Mouse (Mus musculus) testis, adult 2 months (tissue): ENCODE measurements around the gene Strn4.

Experiments used
- CTCF ChIP-seq: fragments of 200-500 bp; IDR thresholded peaks from 2 replicates; pipeline ENCODE4 v1.5.1; 2012; ENCODE audit warnings: low read depth, mild to moderate bottlenecking, inconsistent platforms, low read length, moderate library complexity; ENCODE audit not compliant: control insufficient read depth, insufficient read depth, insufficient replicate concordance
- POLR2A ChIP-seq: fragments of 200-500 bp; IDR thresholded peaks from 2 replicates; pipeline ENCODE4 v1.6.1; 2012; ENCODE audit warnings: low read depth, mild to moderate bottlenecking, inconsistent platforms, low read length, moderate library complexity; ENCODE audit not compliant: control insufficient read depth

GRCm38 (mm10) chr7:16874756-16875309 is 59.1 kb downstream of the Strn4 start:
- TF ChIP-seq POLR2A, result peak; percentile 66
- TF ChIP-seq CTCF, result no peak
